In the genomic region with DNA sequence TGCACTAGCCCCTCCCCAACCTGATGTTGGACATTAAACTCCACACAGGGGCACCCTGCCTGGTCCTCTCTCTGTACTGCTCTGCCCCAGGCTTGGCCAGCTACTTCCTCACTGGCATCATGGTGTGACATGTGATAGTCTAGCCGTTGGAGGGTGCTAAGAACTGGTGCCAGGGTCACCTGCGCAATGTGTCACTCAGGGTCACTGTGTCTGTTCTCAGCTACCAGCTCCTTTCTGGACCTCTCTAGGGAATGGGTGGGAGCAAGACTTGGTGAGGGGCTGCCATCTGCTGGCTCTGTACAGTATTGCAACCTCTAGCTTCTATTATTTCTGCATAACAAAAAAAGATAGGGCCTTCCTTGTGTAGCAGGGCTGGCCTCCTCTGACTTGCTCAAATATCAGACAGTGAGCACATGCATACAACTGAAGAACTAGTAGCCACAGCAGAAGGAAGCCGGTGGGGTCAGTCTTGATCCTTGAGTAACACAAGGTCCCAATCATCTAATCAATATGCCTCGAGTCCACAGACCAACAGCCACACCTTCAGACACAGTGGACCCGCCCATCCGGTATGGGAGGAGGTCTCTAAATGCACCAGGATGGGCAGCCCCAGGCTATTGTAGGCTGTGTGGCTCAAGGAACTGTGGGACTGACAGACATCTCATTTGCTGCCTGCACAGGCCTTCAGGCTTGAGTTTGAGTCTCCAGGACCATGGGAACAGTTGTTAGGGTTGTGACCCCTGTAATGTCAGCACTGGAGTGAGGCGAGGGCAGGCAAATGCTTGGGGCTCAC, we compare ENCODE assay signal across 8 mouse cellular contexts. TPM values are rescaled to one million over a fixed set of nuclear protein-coding genes. Genes with fewer than 3 reads are reported as not detected.
DNase-seq lines count a peak whose midpoint lies in the region; ATAC-seq lines count a peak whose summit lies in the region.

No protein-coding gene starts in this region.

- peaks cover 45% of the 10 kb centered on the region for H3K36me3 ChIP-seq in forebrain, embryonic 15.5 days
- peaks cover 63% of the 10 kb centered on the region for H3K36me3 ChIP-seq in hindbrain, embryonic 10.5 days
- H3K36me3 ChIP-seq in lung, embryonic 15.5 days, result peaks cover 53% of the 10 kb centered on the region

- no peak overlapping the region for H3K9ac ChIP-seq in forebrain, embryonic 15.5 days (replicated peaks)
- H3K9ac ChIP-seq in lung, embryonic 15.5 days, result no peak overlapping the region

- no peak overlapping the region for H3K27ac ChIP-seq in forebrain, embryonic 15.5 days (replicated peaks)
- peak overlapping the region; percentile 23; the same call in 1 of the 2 replicates for H3K27ac ChIP-seq in hindbrain, embryonic 10.5 days
- H3K27ac ChIP-seq in lung, embryonic 15.5 days, result no peak overlapping the region

- DNase-seq in MEL-GATA-1-ER (ENCODE audit: extremely low read depth, low read depth), result peak; percentile 28
- DNase-seq in cerebellum, adult 11 months, result peak; percentile 73
- peak; percentile 68 for DNase-seq in hindbrain, embryonic 10.5 days (ENCODE audit: low spot score)
- DNase-seq in layer of hippocampus, adult 9-10 months (ENCODE audit: low spot score), result peak; percentile 80
- DNase-seq in retina, adult 2 months (ENCODE audit: low read depth, low spot score), result peak; percentile 33
- peak; percentile 77 for DNase-seq in thymus, postnatal 25 days

- no peak overlapping the region for H3K4me3 ChIP-seq in forebrain, embryonic 15.5 days
- no peak overlapping the region for H3K4me3 ChIP-seq in hindbrain, embryonic 10.5 days
- no peak overlapping the region for H3K4me3 ChIP-seq in lung, embryonic 15.5 days

- H3K4me2 ChIP-seq in forebrain, embryonic 15.5 days (replicated peaks), result no peak overlapping the region
- no peak overlapping the region for H3K4me2 ChIP-seq in lung, embryonic 15.5 days

- H3K9me3 ChIP-seq in forebrain, embryonic 15.5 days, result no peaks in the 10 kb centered on the region
- H3K9me3 ChIP-seq in hindbrain, embryonic 10.5 days, result no peaks in the 10 kb centered on the region
- no peaks in the 10 kb centered on the region for H3K9me3 ChIP-seq in lung, embryonic 15.5 days

- WGBS in forebrain, embryonic 15.5 days, result 78% methylated on average over 7 of the region's 7 CpGs
- WGBS in hindbrain, embryonic 10.5 days, result 82% methylated on average over 7 of the region's 7 CpGs
- 70% methylated on average over 7 of the region's 7 CpGs for WGBS in lung, embryonic 15.5 days

- no peaks in the 10 kb centered on the region for H3K4me1 ChIP-seq in forebrain, embryonic 15.5 days
- H3K4me1 ChIP-seq in hindbrain, embryonic 10.5 days (replicated peaks), result peaks cover 7% of the 10 kb centered on the region; the same call in 1 of the 2 replicates
- H3K4me1 ChIP-seq in lung, embryonic 15.5 days, result no peaks in the 10 kb centered on the region

- H3K27me3 ChIP-seq in forebrain, embryonic 15.5 days, result no peaks in the 10 kb centered on the region
- no peaks in the 10 kb centered on the region for H3K27me3 ChIP-seq in hindbrain, embryonic 10.5 days (ENCODE audit: insufficient read depth, poor library complexity, severe bottlenecking)
- no peaks in the 10 kb centered on the region for H3K27me3 ChIP-seq in lung, embryonic 15.5 days

- peak; percentile 59 for ATAC-seq in forebrain, embryonic 15.5 days (replicated peaks)
- ATAC-seq in lung, embryonic 15.5 days (ENCODE audit: borderline replicate concordance, extremely low read depth, low FRiP score, low TSS enrichment), result peak; percentile 29; the same call in 1 of the 2 replicates

RNA-seq across cellular contexts. Expression of a gene that starts 12.5 kb away (rescaled TPM):
- 60.0 and 61.7 TPM in 2 replicates for polyA plus RNA-seq in forebrain, embryonic 15.5 days (2015; fragmentation: Nextera tagmentation; extraction: Ambion mirVana)
- 85.4 and 106 TPM in 2 replicates for polyA plus RNA-seq in hindbrain, embryonic 10.5 days (2016; fragmentation: Nextera tagmentation; extraction: Ambion mirVana)
- polyA plus RNA-seq in lung, embryonic 15.5 days (2015; fragmentation: Nextera tagmentation; extraction: Ambion mirVana), result 51.7 and 54.3 TPM in 2 replicates

RNA-seq across cellular contexts. Expression of a gene that starts 16.3 kb away (rescaled TPM):
- polyA plus RNA-seq in forebrain, embryonic 15.5 days (2015; fragmentation: Nextera tagmentation; extraction: Ambion mirVana), result 0.13 and 0.25 TPM in 2 replicates
- 0.29 and 0.30 TPM in 2 replicates for polyA plus RNA-seq in hindbrain, embryonic 10.5 days (2016; fragmentation: Nextera tagmentation; extraction: Ambion mirVana)
- 0.31 and 0.35 TPM in 2 replicates for polyA plus RNA-seq in lung, embryonic 15.5 days (2015; fragmentation: Nextera tagmentation; extraction: Ambion mirVana)

RNA-seq across cellular contexts. Expression of a gene that starts 22.4 kb away (rescaled TPM):
- 316 and 320 TPM in 2 replicates for polyA plus RNA-seq in forebrain, embryonic 15.5 days (2015; fragmentation: Nextera tagmentation; extraction: Ambion mirVana)
- 276 and 320 TPM in 2 replicates for polyA plus RNA-seq in hindbrain, embryonic 10.5 days (2016; fragmentation: Nextera tagmentation; extraction: Ambion mirVana)
- 192 TPM in 2 replicates for polyA plus RNA-seq in lung, embryonic 15.5 days (2015; fragmentation: Nextera tagmentation; extraction: Ambion mirVana)

RNA-seq across cellular contexts. Expression of a gene that starts 23.4 kb away (rescaled TPM):
- polyA plus RNA-seq in forebrain, embryonic 15.5 days (2015; fragmentation: Nextera tagmentation; extraction: Ambion mirVana), result 211 and 229 TPM in 2 replicates
- 218 and 261 TPM in 2 replicates for polyA plus RNA-seq in hindbrain, embryonic 10.5 days (2016; fragmentation: Nextera tagmentation; extraction: Ambion mirVana)
- 178 and 180 TPM in 2 replicates for polyA plus RNA-seq in lung, embryonic 15.5 days (2015; fragmentation: Nextera tagmentation; extraction: Ambion mirVana)

RNA-seq across cellular contexts. Expression of a gene that starts 45.1 kb away (rescaled TPM):
- polyA plus RNA-seq in forebrain, embryonic 15.5 days (2015; fragmentation: Nextera tagmentation; extraction: Ambion mirVana), result 46.3 TPM in 2 replicates
- 16.9 and 26.7 TPM in 2 replicates for polyA plus RNA-seq in hindbrain, embryonic 10.5 days (2016; fragmentation: Nextera tagmentation; extraction: Ambion mirVana)
- polyA plus RNA-seq in lung, embryonic 15.5 days (2015; fragmentation: Nextera tagmentation; extraction: Ambion mirVana), result 17.2 and 20.5 TPM in 2 replicates

Comparison
In these comparisons a context has a peak if more than half of its experiments do, and no peak if none do; other contexts are left out.
1. DNase-seq: peak in every context shown above with its lines; median percentile 80 in layer of hippocampus, adult 9-10 months; 77 in thymus, postnatal 25 days; 73 in cerebellum, adult 11 months; 68 in hindbrain, embryonic 10.5 days; 33 in retina, adult 2 months; 28 in MEL-GATA-1-ER.